Mouse (Mus musculus) inflammation-experienced regulatory T-cells, adult 6 months (primary cell): ENCODE results near the gene Nr2c2ap. TPM values are rescaled to one million over a fixed set of nuclear protein-coding genes. Genes with fewer than 3 reads are reported as not detected.

ENCODE experiments used
- ATAC-seq: one replicate; pipeline ENCODE4 v1.8.0; 2017
- polyA plus RNA-seq, 3 experiments: library from polyadenylated mRNA; unstranded; fragments of 100-300 nt; shearing (Covaris generic); gene quantifications; one replicate each; pipeline ENCODE4 v1.2.1; 2017

The Nr2c2ap gene
- polyA plus RNA-seq, 3 experiments from 2014 or later, result 37.8 to 49.3 (median 40.1) TPM

DNA sequence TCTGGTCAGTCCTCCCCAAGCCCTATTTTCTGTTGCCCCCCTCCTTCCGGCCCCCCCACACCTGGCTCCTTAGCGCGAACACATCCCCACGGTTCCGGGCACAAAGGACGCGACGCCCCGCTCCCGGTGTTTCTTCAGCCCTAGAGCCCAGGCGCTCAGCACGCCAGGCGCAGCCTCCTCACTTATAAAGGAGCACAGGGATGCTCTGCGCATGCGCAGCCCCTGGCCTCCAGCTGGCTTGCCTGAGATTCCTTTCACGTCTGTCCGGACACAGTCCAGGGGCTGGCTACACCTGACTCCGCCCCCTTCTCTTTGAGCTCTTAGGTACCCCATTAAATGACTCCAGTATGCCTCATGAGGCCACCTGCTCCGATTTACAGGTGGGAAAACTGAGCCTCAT is 10.5 kb upstream of the Nr2c2ap start, which contains the start of gene Ncan:
TSS of gene Ncan (minus strand) at position 207 of the 400 bp plus-strand sequence.
- ATAC-seq, result no peak

DNA sequence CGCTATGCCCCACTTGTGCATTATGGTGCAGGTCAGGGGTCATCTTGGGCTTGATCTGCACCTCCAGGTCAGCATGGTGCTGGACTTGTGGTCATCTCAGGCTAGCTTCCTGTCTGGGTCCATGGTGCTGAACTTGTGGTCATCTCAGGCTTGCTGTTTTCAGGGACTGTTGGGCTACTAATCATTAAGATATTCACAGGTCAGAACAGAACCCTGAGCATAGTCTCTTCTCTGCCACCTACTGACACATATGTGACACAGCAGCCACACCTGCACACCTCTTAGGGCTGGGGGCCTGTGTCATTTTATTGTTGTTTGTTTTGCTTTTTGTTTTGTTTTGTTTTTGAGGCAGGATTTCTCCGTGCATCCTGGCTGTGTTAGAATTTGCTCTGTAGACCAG is 8.3 kb upstream of the Nr2c2ap start:
- no peak for ATAC-seq

DNA sequence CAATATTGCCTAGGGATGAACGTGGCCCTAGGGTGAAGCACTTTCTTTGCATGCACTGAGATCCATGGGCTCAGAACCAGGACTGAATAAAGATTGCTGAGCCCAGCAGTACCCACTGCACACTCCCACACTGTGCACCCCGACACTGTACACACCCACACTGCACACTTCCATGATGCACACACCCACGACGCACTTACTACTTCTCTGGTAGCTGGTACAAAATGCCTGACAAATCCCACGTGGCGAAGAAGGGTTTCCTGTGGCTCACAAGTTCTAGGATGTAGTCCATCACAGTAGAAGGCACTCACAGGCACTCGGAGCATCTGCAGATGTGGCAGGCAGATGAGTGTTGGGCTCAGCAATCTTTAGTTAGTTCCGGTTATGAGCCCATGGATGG is 6.1 kb upstream of the Nr2c2ap start:
- no peak for ATAC-seq

DNA sequence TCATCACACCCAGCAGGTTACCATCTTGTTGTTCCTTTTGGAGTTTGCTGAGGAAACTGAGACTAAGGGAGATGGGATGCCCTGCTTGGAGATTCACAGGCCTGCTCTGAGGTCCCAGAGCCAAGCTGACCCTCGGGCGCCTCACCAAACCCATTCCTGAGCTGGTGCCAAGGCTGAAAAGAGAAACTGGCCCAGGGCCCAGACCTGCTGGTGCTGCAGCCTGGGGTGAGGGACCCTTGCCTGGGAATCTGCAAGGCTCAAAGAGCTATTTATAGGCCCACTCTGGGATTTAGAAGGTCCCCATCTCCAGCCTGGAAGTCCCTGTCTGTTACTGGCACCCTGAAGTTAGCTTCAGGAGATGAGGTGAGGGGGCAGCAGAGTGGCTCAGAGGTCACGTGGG is 2.7 kb upstream of the Nr2c2ap start:
- no peak for ATAC-seq

DNA sequence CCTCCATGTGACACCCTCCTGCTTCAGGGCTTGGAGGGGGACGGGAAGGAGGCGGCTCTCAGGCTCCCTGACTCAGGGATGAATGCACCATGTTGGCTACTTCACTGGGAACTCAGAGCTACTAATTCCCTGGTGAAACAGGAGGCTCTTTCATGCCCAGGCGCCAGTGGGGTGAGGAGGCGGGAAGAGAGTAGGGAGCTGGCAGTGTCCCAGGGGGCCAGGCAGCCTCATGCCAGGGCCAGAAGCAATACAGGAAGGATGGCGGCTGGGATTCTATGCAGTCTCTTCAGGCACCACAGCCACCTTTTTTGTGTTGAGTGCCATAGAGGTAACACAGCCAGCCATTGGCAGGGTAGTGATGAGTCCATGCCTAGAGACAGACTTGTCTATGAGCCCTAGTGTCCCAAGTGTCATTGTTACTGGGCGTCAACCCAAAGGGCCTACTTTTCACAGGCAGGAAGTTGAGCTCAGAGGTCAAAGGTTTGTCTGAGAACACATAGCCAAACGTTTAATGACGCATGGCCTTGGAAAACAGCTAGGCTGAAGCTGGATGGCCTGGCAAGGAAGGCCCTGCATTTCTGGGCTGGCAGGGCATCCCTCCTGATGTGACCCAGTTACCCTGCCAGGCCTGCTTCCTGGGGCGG is 1.7 kb upstream of the Nr2c2ap start:
- ATAC-seq, result no peak

DNA sequence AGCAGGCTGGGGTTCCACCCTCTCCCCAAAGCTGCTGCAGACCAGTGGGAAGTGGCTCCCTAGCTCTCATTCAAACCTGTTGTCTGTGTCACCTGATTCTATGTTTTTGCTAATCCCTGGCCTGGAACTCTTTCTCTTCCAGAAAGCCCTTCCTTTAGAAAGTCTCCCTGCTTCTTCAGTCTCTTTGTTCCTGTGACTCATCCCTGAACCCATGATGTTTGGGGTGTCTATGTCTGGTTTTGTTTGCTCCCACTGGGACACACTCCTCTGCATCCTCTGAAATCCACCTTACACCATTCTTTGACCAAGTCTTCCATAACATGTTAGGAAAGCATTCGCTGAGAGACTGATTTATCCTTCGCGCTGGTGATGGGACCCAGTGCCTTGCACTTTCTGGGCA is 1.1 kb upstream of the Nr2c2ap start:
- no peak for ATAC-seq

DNA sequence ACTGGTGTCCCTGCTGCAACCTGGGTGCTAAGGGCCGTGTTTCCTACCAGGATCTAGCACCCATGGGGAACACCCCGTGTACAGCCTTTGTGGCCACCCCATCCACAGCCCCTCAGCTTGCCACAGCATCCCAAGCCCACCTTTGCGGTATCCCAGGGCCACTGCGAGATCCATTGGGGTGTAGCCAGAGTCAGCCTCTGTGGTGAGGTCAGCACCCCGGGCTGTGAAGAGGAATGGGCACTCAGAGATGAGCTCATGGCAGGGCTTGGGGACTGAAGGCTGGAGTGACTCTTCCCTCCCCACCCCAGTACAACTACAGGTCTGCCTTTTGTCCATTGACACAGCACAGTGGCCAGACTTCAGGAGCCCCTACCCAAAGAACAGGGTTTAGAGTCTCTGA is 3.0 kb downstream of the Nr2c2ap start:
- ATAC-seq, result no peak

DNA sequence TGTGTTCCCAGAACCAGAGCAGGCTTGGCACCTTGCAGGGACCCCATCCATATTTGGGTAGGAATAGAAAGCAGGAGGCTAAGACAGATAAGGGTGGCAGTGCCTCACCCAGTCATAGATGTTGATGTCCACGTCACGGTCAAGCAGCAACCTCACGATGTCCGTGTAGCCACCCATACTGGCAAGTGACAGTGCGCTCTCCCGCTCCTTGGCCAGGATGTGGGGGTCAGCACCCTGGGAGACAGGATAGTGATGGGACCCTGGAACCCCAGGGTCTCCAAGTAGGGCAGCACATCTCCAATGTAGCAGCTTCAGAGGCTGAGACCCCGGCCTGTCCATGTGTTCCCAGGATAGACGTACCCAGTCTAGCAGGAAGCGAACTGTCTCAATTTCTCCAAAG is 3.8 kb downstream of the Nr2c2ap start:
- no peak for ATAC-seq

DNA sequence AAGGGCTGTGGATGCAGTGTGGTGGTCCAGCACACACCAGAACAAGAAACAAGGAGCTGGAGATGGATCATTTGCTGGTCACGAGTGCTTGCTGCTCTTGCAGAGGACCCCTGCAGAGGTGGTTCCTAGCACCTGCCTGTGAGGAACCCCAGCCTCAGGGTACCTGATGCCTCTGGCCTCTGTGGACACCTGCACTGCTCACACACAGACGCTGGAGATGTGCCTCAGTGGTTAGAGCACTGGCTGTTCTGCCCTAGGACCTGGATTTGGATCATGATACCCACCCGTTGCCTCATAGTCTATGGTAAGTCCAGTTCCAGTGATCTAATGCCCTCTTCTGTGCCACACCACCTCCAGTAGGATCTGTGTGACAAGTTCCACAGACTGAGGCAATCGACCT is 5.5 kb downstream of the Nr2c2ap start:
- no peak for ATAC-seq

DNA sequence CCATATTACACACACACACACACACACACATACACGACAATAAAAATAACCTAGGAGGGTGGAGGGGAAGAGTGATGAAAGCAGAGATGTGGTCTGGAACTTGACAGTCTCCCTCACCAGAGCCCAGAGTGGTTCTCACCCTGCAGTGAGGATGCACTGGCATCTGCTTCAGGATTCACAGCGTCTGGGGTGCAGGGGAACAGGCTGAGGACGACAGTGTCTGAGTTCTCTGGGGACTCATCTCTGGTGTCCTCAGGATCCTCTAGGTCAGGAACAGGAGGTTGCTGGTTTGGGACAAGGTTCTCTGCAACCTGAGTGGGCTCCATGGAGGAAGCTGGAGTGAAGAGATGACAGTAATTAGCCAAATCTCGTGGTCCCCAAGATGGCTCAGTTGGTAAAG is 6.8 kb downstream of the Nr2c2ap start:
- ATAC-seq, result no peak

DNA sequence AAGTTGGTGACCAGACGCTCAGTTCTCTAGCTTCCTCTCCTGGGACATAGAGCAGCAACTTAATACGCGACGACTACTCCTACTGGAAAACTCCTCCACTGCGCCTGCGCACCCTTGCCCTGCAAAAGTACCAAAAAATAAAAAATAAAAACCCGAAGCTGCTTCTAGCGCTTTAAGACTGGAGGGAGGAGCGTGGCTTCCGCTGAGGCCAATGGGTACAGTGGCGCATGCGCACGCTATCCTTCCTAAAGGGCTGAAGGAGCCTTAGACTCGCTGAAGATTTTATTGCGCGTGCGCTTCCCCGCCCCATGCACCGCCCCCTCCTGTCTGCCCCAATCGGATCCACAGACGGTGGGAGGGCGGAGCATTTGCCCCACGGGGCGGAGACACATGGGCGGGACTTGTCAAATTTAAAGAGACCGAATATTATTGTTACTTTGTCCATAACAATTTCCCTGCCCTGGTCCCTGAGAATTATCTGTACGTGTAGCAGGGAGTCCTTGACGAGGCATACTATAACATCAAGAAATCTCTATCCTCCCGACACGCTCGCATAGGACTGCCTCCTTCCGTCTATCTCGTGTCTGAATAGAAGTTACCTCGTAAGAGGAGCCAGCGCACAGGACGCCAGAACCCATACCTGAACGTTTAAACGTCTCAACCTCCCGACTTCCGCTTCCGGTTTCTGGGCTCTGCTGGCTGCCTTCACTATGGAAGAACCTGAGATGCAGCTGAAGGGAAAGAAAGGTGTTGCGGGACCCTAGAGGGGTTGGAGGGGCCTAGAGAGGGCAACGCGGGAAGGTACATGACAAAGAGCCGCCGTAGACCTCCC is 8.1 kb downstream of the Nr2c2ap start, which contains the start of the genes Rfxank, Borcs8 and Mef2b:
TSS of gene Rfxank (minus strand) at position 129 of the 832 bp plus-strand sequence.
TSS of gene Borcs8 (plus strand) at position 474 of the 832 bp plus-strand sequence.
TSS of gene Mef2b (plus strand) at position 686 of the 832 bp plus-strand sequence.
- peak; percentile 89 for ATAC-seq

DNA sequence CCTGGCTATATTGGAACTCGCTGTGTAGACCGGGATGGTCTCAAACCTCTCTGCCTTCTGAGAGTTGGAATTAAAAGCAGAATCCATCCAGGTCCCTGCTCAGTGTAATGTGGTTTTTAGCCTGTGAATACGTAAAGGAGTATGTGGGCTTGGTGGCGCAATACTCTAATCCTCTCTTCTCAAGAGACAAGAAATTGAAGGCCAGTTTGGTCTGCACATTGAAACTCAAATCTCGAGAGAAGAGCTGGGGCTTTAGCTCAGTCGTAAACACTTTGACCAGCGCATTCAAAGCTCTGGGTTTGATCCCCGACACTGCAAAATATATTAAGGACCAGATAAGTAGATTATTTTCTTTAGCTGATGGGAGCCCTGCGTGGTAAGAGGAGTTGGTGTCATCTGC is 8.8 kb downstream of the Nr2c2ap start:
- ATAC-seq, result no peak

DNA sequence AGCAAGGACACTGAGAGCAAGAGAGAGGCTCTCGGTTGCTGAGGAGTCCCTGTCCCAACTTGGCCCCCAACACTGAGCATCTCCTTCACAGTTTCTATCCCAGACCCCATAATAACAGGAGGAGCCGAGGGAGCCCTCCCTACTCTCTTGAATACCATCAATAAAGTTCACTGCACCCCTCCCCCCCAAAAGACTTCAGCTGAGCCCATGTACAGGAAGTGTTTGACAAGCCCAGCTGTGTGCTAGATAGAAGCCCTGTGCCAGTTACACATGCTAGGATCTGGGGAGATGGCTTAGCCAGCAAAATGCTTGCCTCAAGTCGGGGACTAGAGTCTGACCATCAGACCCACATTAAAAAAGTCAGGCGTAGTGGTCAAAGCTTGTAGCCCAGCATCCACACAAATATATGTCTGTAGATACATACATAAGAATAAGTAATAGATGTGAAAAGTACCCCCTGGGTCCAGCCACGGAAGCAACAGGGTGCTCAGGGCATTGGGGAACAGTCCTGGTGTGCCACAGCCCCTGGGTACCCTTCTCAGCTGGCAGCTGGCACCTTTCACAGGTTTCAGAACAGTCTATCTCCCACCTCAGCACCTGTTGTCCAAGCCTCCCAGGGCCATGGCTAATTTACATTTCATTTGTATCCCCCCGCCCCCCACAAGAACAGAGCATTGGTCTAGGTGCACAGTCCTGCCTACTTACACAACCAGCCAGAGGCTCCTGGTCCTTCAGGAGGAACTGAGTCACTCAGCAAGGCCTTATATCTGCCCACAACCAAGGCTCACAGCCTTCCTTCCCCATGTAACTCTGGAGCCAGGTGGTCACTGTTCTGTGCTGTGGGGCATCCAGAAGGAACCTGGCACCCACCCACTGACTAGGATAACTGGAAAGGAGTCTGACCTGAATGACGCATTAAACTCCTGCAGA is 16.8 kb downstream of the Nr2c2ap start:
- ATAC-seq, result no peak

DNA sequence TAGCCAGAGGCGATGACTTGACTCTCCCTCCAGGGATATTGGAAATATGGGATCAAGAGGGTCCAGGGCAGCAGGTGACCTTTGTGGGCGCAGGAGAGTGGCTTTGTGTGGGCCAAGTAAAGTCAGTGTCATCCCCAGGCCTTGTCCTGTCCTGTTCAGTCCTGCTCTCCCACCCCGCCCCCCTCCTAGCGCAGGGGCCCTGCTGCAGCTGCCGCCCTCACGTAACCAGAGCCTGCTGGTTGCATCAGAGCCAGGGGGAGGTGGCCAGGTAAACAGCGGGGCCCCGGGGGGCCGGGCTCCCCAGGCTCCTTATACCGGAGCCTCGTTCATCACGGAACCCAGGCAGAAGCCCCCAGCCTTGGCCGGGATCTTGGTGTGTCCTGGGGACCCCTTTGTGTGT is 19.0 kb downstream of the Nr2c2ap start:
- ATAC-seq, result no peak

DNA sequence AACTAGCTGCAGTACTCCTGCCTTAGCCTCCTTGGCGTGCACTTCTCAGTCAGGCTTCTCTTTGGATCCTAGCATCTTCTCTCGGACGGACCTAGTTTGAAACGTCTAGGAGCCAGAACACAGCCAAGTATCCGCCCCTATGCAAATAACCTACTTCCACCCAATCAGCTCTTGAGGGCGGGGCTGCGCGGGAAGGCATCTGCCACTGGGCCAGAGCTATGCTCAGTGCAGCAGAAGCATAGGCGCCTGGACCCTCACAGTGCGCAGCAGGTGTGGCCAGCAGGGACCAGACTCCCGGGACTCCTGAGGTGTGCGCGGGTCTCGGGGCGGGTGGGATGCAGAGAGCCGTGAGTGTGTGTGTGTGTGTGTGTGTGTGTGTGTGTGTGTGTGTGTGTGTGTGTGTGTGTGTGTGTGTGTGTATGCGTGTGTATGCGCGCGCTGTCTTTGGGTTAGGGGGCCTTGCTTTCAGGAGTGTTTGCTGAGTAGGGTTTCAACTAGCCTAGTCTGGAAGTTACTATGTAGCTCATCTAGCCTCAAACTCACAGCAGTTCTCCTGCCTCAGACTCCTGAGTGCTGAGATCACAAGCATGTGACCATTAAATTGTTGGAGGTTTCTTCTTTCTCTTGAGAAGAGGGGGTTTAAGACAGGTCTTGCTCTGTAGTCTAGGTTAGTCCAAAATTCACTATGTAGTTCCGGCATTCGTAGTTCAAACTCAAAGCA is 21.6 kb downstream of the Nr2c2ap start:
- peak; percentile 78 for ATAC-seq

DNA sequence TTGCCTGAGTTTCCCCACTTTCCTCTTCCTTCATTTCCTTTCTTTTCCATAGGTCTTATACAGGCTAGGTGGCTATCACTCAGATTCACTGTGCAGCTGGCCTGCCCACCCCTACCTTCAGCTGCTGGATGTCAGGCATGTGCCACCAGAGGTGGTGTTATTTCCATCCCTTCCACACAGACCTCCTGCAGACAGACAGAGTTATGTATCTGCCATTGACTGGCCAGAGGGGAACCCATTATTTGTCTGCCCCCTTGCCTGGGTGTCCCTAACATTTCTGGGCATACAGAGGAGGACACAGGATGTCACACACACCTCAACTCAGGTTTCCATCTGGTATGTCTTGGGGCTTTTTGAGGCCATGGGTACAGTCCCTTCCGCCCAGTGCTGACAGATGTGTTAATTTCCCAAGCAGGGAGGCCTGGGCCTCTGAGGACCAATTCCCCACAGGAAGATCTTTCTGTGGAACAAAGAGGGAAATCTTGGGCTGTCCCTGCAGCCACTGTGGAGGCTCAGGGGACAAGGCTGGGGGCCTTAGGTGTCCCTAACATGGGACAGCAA is 26.2 kb downstream of the Nr2c2ap start:
- no peak for ATAC-seq

DNA sequence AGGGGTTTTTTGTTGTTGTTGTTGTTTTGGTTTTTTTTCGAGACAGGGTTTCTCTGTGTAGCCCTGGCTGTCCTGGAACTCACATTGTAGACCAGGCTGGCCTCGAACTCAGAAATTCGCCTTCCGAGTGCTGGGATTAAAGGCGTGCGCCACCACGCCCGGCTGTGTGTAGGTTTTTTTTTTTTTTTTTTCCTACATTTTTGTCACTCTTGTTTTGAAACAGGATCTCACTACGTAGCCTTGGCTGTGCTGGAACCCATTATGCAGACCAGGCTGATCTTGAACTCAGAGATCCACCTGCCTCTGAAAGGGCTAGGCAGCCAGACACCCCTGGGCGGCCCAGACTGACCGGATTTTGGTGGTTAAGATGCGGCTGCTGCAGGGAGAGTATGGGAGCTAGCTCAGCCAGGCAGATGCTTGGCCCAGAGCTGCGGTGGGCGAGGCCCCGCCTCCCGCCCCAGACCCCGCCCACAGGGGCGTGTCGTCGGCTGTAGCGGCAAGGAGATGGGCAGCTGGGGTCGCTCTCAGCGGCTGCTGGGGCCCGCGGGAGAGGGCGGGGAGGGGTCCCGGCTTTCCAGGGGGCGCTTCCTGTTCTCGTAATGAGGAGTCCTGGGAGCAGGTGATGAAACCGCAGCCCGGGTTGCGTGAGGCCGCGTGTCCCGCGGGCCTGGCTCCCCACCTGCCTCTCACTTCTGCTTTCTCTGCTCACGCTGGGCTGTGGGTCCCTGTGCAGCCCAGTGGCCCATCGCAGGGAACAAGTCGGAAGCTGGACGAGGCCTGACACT is 27.1 kb downstream of the Nr2c2ap start:
- ATAC-seq, result peak; percentile 69

DNA sequence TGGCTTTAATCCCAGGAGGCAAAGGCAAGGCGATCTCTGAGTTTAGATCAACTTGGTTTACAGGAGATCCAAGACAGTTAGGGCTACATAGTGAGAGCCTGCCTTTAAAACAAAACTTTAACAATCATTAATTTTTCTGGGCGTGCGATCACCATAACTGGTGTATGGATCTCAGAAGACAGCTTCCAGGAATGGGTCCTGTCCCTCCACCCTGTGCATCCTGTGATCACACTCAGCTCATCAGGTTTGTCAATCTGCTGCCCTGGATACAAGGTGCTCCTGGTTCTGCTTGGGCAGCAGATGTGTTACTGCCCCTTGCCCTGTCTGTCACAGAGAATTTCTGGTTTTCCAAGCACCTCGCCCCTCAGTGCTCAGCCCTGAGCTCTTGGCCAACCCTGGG is 28.1 kb downstream of the Nr2c2ap start:
- no peak for ATAC-seq

DNA sequence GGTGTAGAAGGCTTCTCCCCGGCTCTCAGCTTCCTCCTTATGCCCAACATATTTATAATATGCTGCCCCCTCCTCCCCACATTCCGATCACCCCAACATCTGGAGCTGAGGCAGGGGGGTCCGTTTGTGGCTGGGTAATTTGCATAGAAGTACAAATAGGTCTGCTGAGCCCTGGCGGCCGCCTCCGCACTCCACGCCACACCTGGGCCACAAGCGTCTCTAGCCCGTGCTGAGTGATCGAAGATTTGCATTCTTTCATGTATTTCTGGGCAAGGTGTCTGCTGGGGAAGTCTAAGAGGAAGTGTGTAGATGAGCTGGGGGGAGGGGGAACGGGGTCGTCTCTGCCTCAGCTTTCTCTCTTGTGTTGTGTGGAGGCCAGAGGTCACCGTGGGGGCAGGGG is 28.9 kb downstream of the Nr2c2ap start:
- peak; percentile 72 for ATAC-seq

DNA sequence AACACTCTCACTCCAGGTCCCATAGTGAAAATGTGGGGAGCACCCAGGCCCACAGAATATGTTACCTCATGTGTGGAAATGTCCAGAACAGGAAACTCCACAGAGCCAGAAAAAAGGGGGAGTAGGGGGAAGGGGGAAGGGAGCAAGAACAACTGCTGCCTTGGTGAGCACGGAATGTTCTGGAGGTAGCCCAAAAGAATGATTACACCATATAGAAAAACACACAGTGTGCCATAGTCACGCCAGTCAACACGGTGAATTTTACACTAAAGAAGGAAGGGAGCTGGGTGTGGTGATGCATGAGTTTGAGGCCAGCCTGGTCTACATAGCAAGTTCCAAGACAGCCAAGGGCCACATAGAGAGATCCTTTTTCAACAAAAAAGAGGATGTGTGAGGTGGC is 32.2 kb downstream of the Nr2c2ap start:
- ATAC-seq, result no peak
